Mouse (Mus musculus) T-cell, adult 2 months (primary cell): ENCODE results near the gene Timm44.
A peak's percentile ranks its signal among the peaks of the same experiment; 100 is the strongest.

Experiments used
- DNase-seq: peaks from one replicate; pipeline ENCODE4 v3.0.0; 2022; ENCODE audit warnings: low spot score

The Timm44 gene

GRCm38 (mm10) chr8:4237814-4238433 is 37.8 kb downstream of the Timm44 start:
- DNase-seq = no peak

- no peak for DNase-seq
Measured at GRCm38 (mm10) chr8:4230612-4231351, 44.9 kb downstream of the Timm44 start.

- no peak for DNase-seq
Measured at GRCm38 (mm10) chr8:4229784-4230183, 45.9 kb downstream of the Timm44 start.

GRCm38 (mm10) chr8:4227919-4228318 is 47.8 kb downstream of the Timm44 start:
- DNase-seq = no peak

GRCm38 (mm10) chr8:4226739-4227347 is 48.9 kb downstream of the Timm44 start, which contains the start of gene Lrrc8e:
TSS of gene Lrrc8e (plus strand) at chr8:4226827.
- DNase-seq = no peak

GRCm38 (mm10) chr8:4226323-4226722 is 49.4 kb downstream of the Timm44 start:
- no peak for DNase-seq

GRCm38 (mm10) chr8:4222059-4222458 is 53.7 kb downstream of the Timm44 start:
- DNase-seq = no peak

GRCm38 (mm10) chr8:4219617-4220016 is 56.1 kb downstream of the Timm44 start:
- DNase-seq = no peak

GRCm38 (mm10) chr8:4216791-4217621 is 58.7 kb downstream of the Timm44 start, which contains the start of gene Prr36:
TSS of gene Prr36 (minus strand) at chr8:4217459.
- DNase-seq = no peak

- DNase-seq = no peak
Measured at GRCm38 (mm10) chr8:4216296-4216695, 59.4 kb downstream of the Timm44 start.

GRCm38 (mm10) chr8:4214006-4214980 is 61.4 kb downstream of the Timm44 start:
- DNase-seq = peak; percentile 73

- DNase-seq = peak; percentile 38
Measured at GRCm38 (mm10) chr8:4213210-4214005, 62.3 kb downstream of the Timm44 start.

- peak; percentile 12 for DNase-seq
Measured at GRCm38 (mm10) chr8:4212809-4213209, 62.9 kb downstream of the Timm44 start.

GRCm38 (mm10) chr8:4211097-4211496 is 64.6 kb downstream of the Timm44 start:
- DNase-seq = no peak
